Mouse (Mus musculus): ENCODE results near the gene Syt5.

DNA sequence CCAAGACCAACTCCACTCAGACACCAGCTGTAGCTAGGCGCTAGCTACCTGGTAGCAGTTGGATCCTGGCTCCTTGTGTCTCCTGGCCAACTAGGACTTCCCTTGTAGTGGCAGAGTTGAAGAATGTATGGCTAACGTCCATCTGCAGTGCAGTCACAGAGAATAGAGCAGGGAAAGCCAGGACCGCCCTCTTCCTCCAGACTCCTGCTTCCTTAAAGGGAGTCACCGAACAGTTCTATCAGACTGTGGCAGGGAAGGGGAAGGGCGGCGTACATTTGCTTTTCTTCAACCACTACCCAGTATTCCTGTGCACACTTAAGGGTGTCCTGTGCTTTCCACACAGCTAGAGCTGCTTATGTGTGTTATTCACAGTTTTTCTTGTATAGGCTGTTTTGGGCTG, 56.0 kb downstream of the Syt5 start:
- TF ChIP-seq MAFK (IDR thresholded peaks at IDR 0.05; ENCODE audit: insufficient read depth, low read depth, low read length): no peak
- TF ChIP-seq ZNF384 (IDR thresholded peaks at IDR 0.05; ENCODE audit: low read depth, low read length): no peak
